Mouse (Mus musculus): Measurements from ENCODE around the gene Rpe.
"Not testable (repeated sequence)": the region's sequence is repeated elsewhere in the genome, so short reads cannot be mapped to it uniquely, and the experiment has no call there.

DNA sequence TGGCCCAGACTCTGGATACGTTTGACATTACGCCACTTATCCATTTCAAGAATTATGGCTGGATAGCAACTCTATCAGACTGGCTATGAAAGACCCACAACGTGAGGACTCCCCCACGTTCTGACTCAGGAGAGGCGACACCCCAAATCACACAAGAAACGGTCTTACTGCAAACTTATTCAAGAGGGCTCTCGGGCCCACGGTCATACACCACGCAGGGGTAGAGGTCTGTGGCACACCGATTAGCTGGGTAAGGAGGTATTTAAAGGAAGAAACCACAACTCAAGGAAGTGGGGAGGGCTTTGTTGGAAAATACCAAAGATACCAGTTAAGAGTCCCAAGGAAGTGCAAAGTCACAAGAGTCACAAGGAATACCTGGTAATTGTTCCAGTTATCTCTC is 1.0 kb upstream of the Rpe start:
- not testable (repeated sequence) for TF ChIP-seq MYOG (IDR thresholded peaks at IDR 0.05; ENCODE audit: control insufficient read depth in 1 of 3, insufficient read depth in 1 of 3, insufficient read length in 2 of 3, low read depth in 2 of 3); POLR2A (IDR thresholded peaks at IDR 0.05; ENCODE audit: insufficient read length, low read depth); MAX (IDR thresholded peaks at IDR 0.05; ENCODE audit: low read depth); POLR2AphosphoS2 (IDR thresholded peaks at IDR 0.05; ENCODE audit: insufficient read length, low read depth); CEBPB (IDR thresholded peaks at IDR 0.05; ENCODE audit: insufficient read depth, poor library complexity, severe bottlenecking)
